Comparison of ENCODE assay signal across 19 mouse cellular contexts in genomic region chr1:173329185-173329584, GRCm38 (mm10). TPM values are rescaled to one million over a fixed set of nuclear protein-coding genes. Genes with fewer than 3 reads are reported as not detected.
A peak's percentile ranks its signal among the peaks of the same experiment; 100 is the strongest.
DNase-seq lines count a peak whose midpoint lies in the region; ATAC-seq and TF ChIP-seq lines count a peak whose summit lies in the region.
"Had no signal": no experiment of that assay in that cellular context is flagged by ENCODE, and none has a peak within 500 bp of the region (broad histone marks: within the 10 kb centered on the region; RNA-seq: fewer than 3 reads in every experiment).

No protein-coding gene starts in this region.

- H3K27me3 ChIP-seq in heart, embryonic 10.5 days (ENCODE audit: insufficient read depth, poor library complexity, severe bottlenecking), result no peaks in the 10 kb centered on the region
- no peaks in the 10 kb centered on the region for H3K27me3 ChIP-seq in neural tube, embryonic 12.5 days (replicated peaks)
- H3K27me3 ChIP-seq in liver, embryonic 14.5 days (ENCODE audit: control insufficient read depth, insufficient read depth, low read length), result no peaks in the 10 kb centered on the region
- no peaks in the 10 kb centered on the region for H3K27me3 ChIP-seq in stomach, embryonic 16.5 days (ENCODE audit: control insufficient read depth, insufficient read depth, low read length)
- H3K27me3 ChIP-seq: Patski had no signal

- H3K4me3 ChIP-seq in heart, embryonic 10.5 days, result no peak overlapping the region
- H3K4me3 ChIP-seq in neural tube, embryonic 12.5 days, result no peak overlapping the region
- peak overlapping the region; percentile 81 to 94 for H3K4me3 ChIP-seq in liver, embryonic 14.5 days (ENCODE audit: insufficient read depth in 1 of 2, low read depth in 2 of 2, low read length in 2 of 2)
- no peak overlapping the region for H3K4me3 ChIP-seq in stomach, embryonic 16.5 days (replicated peaks; ENCODE audit: low read length)

- no peak for DNase-seq in heart, embryonic 10.5 days (ENCODE audit: low spot score)
- no peak for DNase-seq in heart, postnatal 36 days
- DNase-seq in neural tube, embryonic 10.5 days (ENCODE audit: extremely low spot score, low spot score), result no peak
- peak; percentile 63 to 74 (median 74) for DNase-seq in liver, embryonic 14.5 days (ENCODE audit: low read depth in 3 of 3, low spot score in 3 of 3)
- no peak for DNase-seq in urinary bladder, adult 18-20 months (ENCODE audit: low spot score in 2 of 2)
- DNase-seq in kidney, adult 8-10 months, result no peak
- DNase-seq: adrenal gland, postnatal 10 days; cerebellum, adult 18-20 months; kidney, adult 9 months; layer of hippocampus, adult 9-11 months; left cerebral cortex, postnatal 4 days; lung, postnatal 10 days; right cerebral cortex, postnatal 25 days had no signal

- peak; percentile 26; the same call in 1 of the 2 replicates for ATAC-seq in neural tube, embryonic 12.5 days (ENCODE audit: low FRiP score, low read depth)
- peak; percentile 39 for ATAC-seq in liver, embryonic 14.5 days (ENCODE audit: insufficient read depth)
- ATAC-seq in stomach, embryonic 16.5 days (ENCODE audit: insufficient read depth, low FRiP score), result 0 out of 2 replicates have a peak, but pooled peaks have one; percentile 29
- ATAC-seq: Patski had no signal

- no peak for TF ChIP-seq CTCF in liver, embryonic 14.5 days (IDR thresholded peaks at IDR 0.05; ENCODE audit: low read depth)

- H3K4me2 ChIP-seq in neural tube, embryonic 12.5 days (replicated peaks), result no peak overlapping the region
- H3K4me2 ChIP-seq in liver, embryonic 14.5 days (ENCODE audit: low read depth), result peak overlapping the region; percentile 88
- no peak overlapping the region for H3K4me2 ChIP-seq in stomach, embryonic 16.5 days (ENCODE audit: low read depth, low read length)

- no peaks in the 10 kb centered on the region for H3K36me3 ChIP-seq in heart, embryonic 10.5 days
- no peaks in the 10 kb centered on the region for H3K36me3 ChIP-seq in neural tube, embryonic 12.5 days
- peaks cover 11% of the 10 kb centered on the region for H3K36me3 ChIP-seq in liver, embryonic 14.5 days (replicated peaks; ENCODE audit: control insufficient read depth, insufficient read depth, low read depth)
- no peaks in the 10 kb centered on the region for H3K36me3 ChIP-seq in stomach, embryonic 16.5 days (ENCODE audit: control insufficient read depth, insufficient read depth, low read length)

- TF ChIP-seq EP300 in liver, embryonic 14.5 days (IDR thresholded peaks at IDR 0.05; ENCODE audit: low read depth), result peak; percentile 93

- peak overlapping the region; percentile 42; the same call in 1 of the 2 replicates for H3K27ac ChIP-seq in heart, embryonic 10.5 days
- H3K27ac ChIP-seq in neural tube, embryonic 12.5 days, result no peak overlapping the region
- H3K27ac ChIP-seq in liver, embryonic 14.5 days, result peak overlapping the region; percentile 99
- H3K27ac ChIP-seq in stomach, embryonic 16.5 days (ENCODE audit: low read length), result no peak overlapping the region

- peaks cover 30% of the 10 kb centered on the region for H3K4me1 ChIP-seq in heart, embryonic 10.5 days
- H3K4me1 ChIP-seq in neural tube, embryonic 12.5 days, result no peaks in the 10 kb centered on the region; the same call in 1 of the 2 replicates
- peaks cover 53 to 69% of the 10 kb centered on the region in 2 experiments for H3K4me1 ChIP-seq in liver, embryonic 14.5 days (replicated peaks; ENCODE audit: control insufficient read depth in 2 of 2, insufficient read depth in 2 of 2, low read length in 1 of 2)
- no peaks in the 10 kb centered on the region for H3K4me1 ChIP-seq in stomach, embryonic 16.5 days (ENCODE audit: control insufficient read depth, insufficient read depth, low read length)

- no peak overlapping the region for H3K9ac ChIP-seq in neural tube, embryonic 12.5 days
- H3K9ac ChIP-seq in liver, embryonic 14.5 days (replicated peaks), result peak overlapping the region; percentile 59
- no peak overlapping the region for H3K9ac ChIP-seq in stomach, embryonic 16.5 days (ENCODE audit: low read length)

- intact Hi-C loops in heart, postnatal 36 days (cut with DNase I), result no loop called here

- 6% methylated on average over 4 of the region's 4 CpGs for WGBS in heart, embryonic 10.5 days
- WGBS in neural tube, embryonic 12.5 days, result 51% methylated on average over 4 of the region's 4 CpGs
- 6% methylated on average over 4 of the region's 4 CpGs for WGBS in liver, embryonic 14.5 days (ENCODE audit: insufficient replicate concordance)
- WGBS in stomach, embryonic 16.5 days, result 33% methylated on average over 4 of the region's 4 CpGs

- H3K9me3 ChIP-seq in heart, embryonic 10.5 days, result no peaks in the 10 kb centered on the region
- no peaks in the 10 kb centered on the region for H3K9me3 ChIP-seq in neural tube, embryonic 12.5 days
- H3K9me3 ChIP-seq in liver, embryonic 14.5 days (ENCODE audit: control insufficient read depth, low read length), result no peaks in the 10 kb centered on the region
- no peaks in the 10 kb centered on the region for H3K9me3 ChIP-seq in stomach, embryonic 16.5 days (replicated peaks; ENCODE audit: control insufficient read depth, low read length)

RNA-seq across cellular contexts. Expression of gene Ackr1, which starts 4.4 kb away (rescaled TPM):
- 1.8 and 1.9 TPM in 2 replicates for polyA plus RNA-seq in heart, embryonic 10.5 days (2016; fragmentation: Nextera tagmentation; extraction: Ambion mirVana)
- total RNA-seq in heart, postnatal 36 days (2021), result under 1 TPM; 0.38 to 0.78 TPM
- polyA plus RNA-seq in neural tube, embryonic 12.5 days (2016; fragmentation: Nextera tagmentation; extraction: Ambion mirVana), result 10.4 and 11.3 TPM in 2 replicates
- polyA plus RNA-seq in liver, embryonic 14.5 days (2012; rRNA removed), result 53.0 and 70.6 TPM in 2 replicates
- 76.9 and 84.9 TPM in 2 replicates for polyA plus RNA-seq in liver, embryonic 14.5 days (2014; fragmentation: Nextera tagmentation; extraction: Ambion mirVana)
- polyA plus RNA-seq in stomach, embryonic 16.5 days (2015; fragmentation: Nextera tagmentation; extraction: Ambion mirVana), result 3.3 and 4.3 TPM in 2 replicates
- polyA plus RNA-seq: C2C12, Patski had no signal

RNA-seq across cellular contexts. Expression of gene Aim2, which starts 21.5 kb away (rescaled TPM):
- 1.3 and 1.5 TPM in 2 replicates for polyA plus RNA-seq in heart, embryonic 10.5 days (2016; fragmentation: Nextera tagmentation; extraction: Ambion mirVana)
- total RNA-seq in heart, postnatal 36 days (2021), result 1 to 10 TPM; 1.2 to 1.4 TPM
- 3.8 and 4.5 TPM in 2 replicates for polyA plus RNA-seq in neural tube, embryonic 12.5 days (2016; fragmentation: Nextera tagmentation; extraction: Ambion mirVana)
- polyA plus RNA-seq in liver, embryonic 14.5 days (2012; rRNA removed), result 3.2 and 4.4 TPM in 2 replicates
- 1.7 and 3.3 TPM in 2 replicates for polyA plus RNA-seq in liver, embryonic 14.5 days (2014; fragmentation: Nextera tagmentation; extraction: Ambion mirVana)
- polyA plus RNA-seq in stomach, embryonic 16.5 days (2015; fragmentation: Nextera tagmentation; extraction: Ambion mirVana), result 2.6 and 2.9 TPM in 2 replicates

RNA-seq across cellular contexts. Expression of gene Cadm3, which starts 38.3 kb away (rescaled TPM):
- 1.2 and 1.3 TPM in 2 replicates for polyA plus RNA-seq in heart, embryonic 10.5 days (2016; fragmentation: Nextera tagmentation; extraction: Ambion mirVana)
- total RNA-seq in heart, postnatal 36 days (2021), result 1 to 10 TPM; 1.9 to 2.5 TPM
- 36.0 and 41.8 TPM in 2 replicates for polyA plus RNA-seq in neural tube, embryonic 12.5 days (2016; fragmentation: Nextera tagmentation; extraction: Ambion mirVana)
- polyA plus RNA-seq in liver, embryonic 14.5 days (2012; rRNA removed), result 0.42 and 0.44 TPM in 2 replicates
- polyA plus RNA-seq in liver, embryonic 14.5 days (2014; fragmentation: Nextera tagmentation; extraction: Ambion mirVana), result 0.87 and 0.89 TPM in 2 replicates
- polyA plus RNA-seq in stomach, embryonic 16.5 days (2015; fragmentation: Nextera tagmentation; extraction: Ambion mirVana), result 3.0 and 3.3 TPM in 2 replicates
- polyA plus RNA-seq: Patski had no signal

RNA-seq across cellular contexts. Expression of gene Mptx2, which starts 51.6 kb away (rescaled TPM):
- polyA plus RNA-seq in heart, embryonic 10.5 days (2016; fragmentation: Nextera tagmentation; extraction: Ambion mirVana), result not detected in 2 replicates
- not detected for total RNA-seq in heart, postnatal 36 days (2021)
- polyA plus RNA-seq in neural tube, embryonic 12.5 days (2016; fragmentation: Nextera tagmentation; extraction: Ambion mirVana), result not detected in 2 replicates
- not detected in 2 replicates for polyA plus RNA-seq in liver, embryonic 14.5 days (2012; rRNA removed)
- polyA plus RNA-seq in liver, embryonic 14.5 days (2014; fragmentation: Nextera tagmentation; extraction: Ambion mirVana), result not detected in 2 replicates
- not detected in 2 replicates for polyA plus RNA-seq in stomach, embryonic 16.5 days (2015; fragmentation: Nextera tagmentation; extraction: Ambion mirVana)
- total RNA-seq: adrenal gland, postnatal 10 days; left cerebral cortex, postnatal 4 days had no signal
- polyA plus RNA-seq: C2C12; embryonic facial prominence, embryonic 11.5 days; heart, embryonic 14.5 days; Patski had no signal

Comparison
In these comparisons a context has a peak if more than half of its experiments do, and no peak if none do; other contexts are left out.
1. DNase-seq: peak in liver, embryonic 14.5 days (3 of 3); none in heart, embryonic 10.5 days (single experiment), heart, postnatal 36 days (0 of 2), neural tube, embryonic 10.5 days (single experiment), urinary bladder, adult 18-20 months (0 of 2) and kidney, adult 8-10 months (0 of 2).
2. H3K27ac ChIP-seq: peak in heart, embryonic 10.5 days (single experiment) and liver, embryonic 14.5 days (single experiment); none in neural tube, embryonic 12.5 days (single experiment) and stomach, embryonic 16.5 days (single experiment).
3. H3K4me3 ChIP-seq: peak in liver, embryonic 14.5 days (2 of 2); none in heart, embryonic 10.5 days (single experiment), neural tube, embryonic 12.5 days (single experiment) and stomach, embryonic 16.5 days (single experiment).
4. Peak in every context shown above with its lines, with median percentiles within 50 percentile points of each other: ATAC-seq.